Mouse (Mus musculus) right cerebral cortex, postnatal 10 days (tissue): Measurements from ENCODE around the gene Adh4.
"Not testable (repeated sequence)": the region's sequence is repeated elsewhere in the genome, so short reads cannot be mapped to it uniquely, and the experiment has no call there.

Source experiments
- DNase-seq, 2 experiments: peaks; one replicate each; pipeline ENCODE4 v3.0.0; 2021; ENCODE audit warnings: low spot score in 2 of 2

The Adh4 gene

GRCm38 (mm10) chr3:138415121-138415690, at the start of gene Adh4:
TSS of gene Adh4 (plus strand) at chr3:138415466.
- DNase-seq = no peak

- no peak for DNase-seq
Measured at GRCm38 (mm10) chr3:138366181-138366580, 49.1 kb upstream of the Adh4 start.

- no peak for DNase-seq
Measured at GRCm38 (mm10) chr3:138369546-138369945, 45.7 kb upstream of the Adh4 start.

- not testable (repeated sequence) for DNase-seq
Measured at GRCm38 (mm10) chr3:138370289-138370688, 45.0 kb upstream of the Adh4 start.

- DNase-seq = no peak
Measured at GRCm38 (mm10) chr3:138373920-138374319, 41.3 kb upstream of the Adh4 start.

GRCm38 (mm10) chr3:138375148-138375547, 40.1 kb upstream of the Adh4 start:
- DNase-seq = no peak

GRCm38 (mm10) chr3:138381133-138381532, 34.1 kb upstream of the Adh4 start:
- DNase-seq = peak in 1 of 2 experiments; percentile 26

- no peak for DNase-seq
Measured at GRCm38 (mm10) chr3:138387155-138387554, 28.1 kb upstream of the Adh4 start.

- no peak for DNase-seq
Measured at GRCm38 (mm10) chr3:138404872-138405271, 10.4 kb upstream of the Adh4 start.

- DNase-seq = peak; percentile 38 to 70
Measured at GRCm38 (mm10) chr3:138405341-138405740, 9.9 kb upstream of the Adh4 start.

GRCm38 (mm10) chr3:138405840-138406239, 9.4 kb upstream of the Adh4 start:
- no peak for DNase-seq

GRCm38 (mm10) chr3:138407920-138408319, 7.3 kb upstream of the Adh4 start:
- no peak for DNase-seq

GRCm38 (mm10) chr3:138409585-138409984, 5.7 kb upstream of the Adh4 start:
- DNase-seq = no peak

GRCm38 (mm10) chr3:138410211-138410610, 5.1 kb upstream of the Adh4 start:
- DNase-seq = no peak

- no peak for DNase-seq
Measured at GRCm38 (mm10) chr3:138419369-138419768, 4.1 kb downstream of the Adh4 start.

- no peak for DNase-seq
Measured at GRCm38 (mm10) chr3:138420385-138420784, 5.1 kb downstream of the Adh4 start.

- DNase-seq = no peak
Measured at GRCm38 (mm10) chr3:138423664-138424063, 8.4 kb downstream of the Adh4 start.

GRCm38 (mm10) chr3:138424247-138424646, 9.0 kb downstream of the Adh4 start:
- no peak for DNase-seq

- no peak for DNase-seq
Measured at GRCm38 (mm10) chr3:138430360-138430976, 15.2 kb downstream of the Adh4 start.

- DNase-seq = no peak
Measured at GRCm38 (mm10) chr3:138431835-138432234, 16.6 kb downstream of the Adh4 start.

GRCm38 (mm10) chr3:138438716-138439115, 23.4 kb downstream of the Adh4 start:
- no peak for DNase-seq

- DNase-seq = no peak
Measured at GRCm38 (mm10) chr3:138442203-138442602, 26.9 kb downstream of the Adh4 start.

- peak; percentile 94 to 95 for DNase-seq
Measured at GRCm38 (mm10) chr3:138442612-138443464, 27.6 kb downstream of the Adh4 start, which contains the start of gene Adh5. TSS of gene Adh5 (plus strand) at chr3:138443093.
